Mouse (Mus musculus): Measurements from ENCODE around the gene Golga5. TPM values are rescaled to one million over a fixed set of nuclear protein-coding genes. Genes with fewer than 3 reads are reported as not detected.
"Not testable (repeated sequence)": the region's sequence is repeated elsewhere in the genome, so short reads cannot be mapped to it uniquely, and the experiment has no call there.

Gene Golga5
- total RNA-seq, 2 experiments from 2014 or later = 31.3 to 40.2 TPM

DNA sequence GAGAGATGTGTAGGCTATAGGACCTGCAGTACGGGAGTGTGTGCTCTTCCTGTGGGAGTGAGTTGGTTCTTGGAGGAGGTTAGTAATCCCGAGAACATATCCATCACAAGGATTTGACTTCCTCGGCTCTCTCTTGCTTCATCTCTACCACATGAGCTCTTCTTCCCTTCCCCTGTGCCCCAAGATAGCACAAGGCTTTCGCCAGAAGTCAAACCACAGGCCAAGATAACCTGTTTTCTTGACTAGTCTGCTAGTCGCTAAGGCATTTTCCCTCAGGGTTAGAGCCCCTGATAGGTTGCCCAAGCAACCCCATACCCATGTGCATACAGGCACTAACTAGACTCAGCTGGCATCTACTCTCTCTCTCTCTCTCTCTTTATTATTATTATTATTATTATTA, 25.3 kb upstream of the Golga5 start:
- DNase-seq (ENCODE audit: low spot score in 2 of 2) = no peak

DNA sequence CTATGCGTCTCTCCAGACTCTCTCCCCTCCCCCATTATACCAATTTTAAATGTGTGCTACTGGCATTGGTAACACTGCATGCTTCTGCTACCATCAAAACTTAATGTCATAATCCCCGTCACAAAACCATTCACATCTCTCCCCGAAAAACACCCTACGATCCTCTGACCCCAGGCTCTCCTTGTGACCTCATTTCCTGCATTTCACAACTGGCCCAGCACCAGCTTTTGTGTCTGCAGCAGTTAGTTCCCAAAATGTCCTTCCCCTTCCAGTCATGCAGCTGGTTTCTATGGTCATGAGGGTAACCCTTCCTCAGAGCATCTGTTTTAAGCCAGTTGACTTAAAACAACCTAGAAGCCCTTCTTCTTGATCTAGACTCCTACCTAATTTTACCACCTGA, 23.5 kb upstream of the Golga5 start:
- DNase-seq (ENCODE audit: low spot score in 2 of 2) = no peak

- DNase-seq (ENCODE audit: low spot score in 2 of 2) = no peak
These were observed 18.5 kb upstream of the Golga5 start for GRCm38 (mm10) chr12:102450437-102450836.

- no peak for DNase-seq (ENCODE audit: low spot score in 2 of 2)
These were observed 17.6 kb upstream of the Golga5 start for GRCm38 (mm10) chr12:102451126-102451851.

- no peak for DNase-seq (ENCODE audit: low spot score in 2 of 2)
These were observed 15.4 kb upstream of the Golga5 start for GRCm38 (mm10) chr12:102453581-102453980.

DNA sequence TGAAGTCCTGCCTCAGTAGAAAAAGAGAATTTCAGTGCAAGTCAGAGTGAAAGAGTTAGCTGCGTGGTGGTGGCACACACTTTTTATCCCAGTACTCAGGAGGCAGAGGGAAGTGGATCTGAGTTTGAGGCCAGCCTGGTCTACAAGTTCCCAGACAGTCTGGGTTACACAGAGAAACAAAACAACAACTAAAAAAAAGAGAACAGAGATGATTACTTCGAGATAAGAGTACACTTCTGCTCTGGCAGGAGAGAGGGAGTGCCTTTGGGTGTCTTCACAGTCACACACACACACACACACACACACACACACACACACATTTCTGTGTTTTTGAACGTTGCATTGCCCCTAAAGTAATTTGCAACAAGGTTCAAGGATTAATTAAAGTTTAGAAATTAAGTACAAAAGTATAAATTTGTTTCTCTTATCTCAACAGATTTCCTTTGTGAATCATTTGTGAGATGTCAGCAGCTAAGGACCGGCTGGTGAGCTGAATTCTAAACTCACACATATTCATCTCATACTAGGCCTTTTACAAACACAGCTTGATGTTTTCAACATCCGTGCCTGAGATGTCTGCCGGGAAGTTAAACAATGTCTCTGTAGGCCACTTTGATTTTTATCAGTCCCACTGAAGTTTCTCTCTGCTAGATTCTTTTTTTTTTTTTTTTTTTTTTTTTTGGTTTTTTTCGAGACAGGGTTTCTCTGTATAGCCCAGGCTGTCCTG, 12.3 kb upstream of the Golga5 start:
- no peak for DNase-seq (ENCODE audit: low spot score in 2 of 2)

GRCm38 (mm10) chr12:102460014-102460413, 8.9 kb upstream of the Golga5 start:
- no peak for DNase-seq (ENCODE audit: low spot score in 2 of 2)

GRCm38 (mm10) chr12:102461177-102461576, 7.8 kb upstream of the Golga5 start:
- DNase-seq (ENCODE audit: low spot score in 2 of 2) = no peak

- DNase-seq (ENCODE audit: low spot score in 2 of 2) = no peak
These were observed 4.3 kb upstream of the Golga5 start for GRCm38 (mm10) chr12:102464650-102465049.

DNA sequence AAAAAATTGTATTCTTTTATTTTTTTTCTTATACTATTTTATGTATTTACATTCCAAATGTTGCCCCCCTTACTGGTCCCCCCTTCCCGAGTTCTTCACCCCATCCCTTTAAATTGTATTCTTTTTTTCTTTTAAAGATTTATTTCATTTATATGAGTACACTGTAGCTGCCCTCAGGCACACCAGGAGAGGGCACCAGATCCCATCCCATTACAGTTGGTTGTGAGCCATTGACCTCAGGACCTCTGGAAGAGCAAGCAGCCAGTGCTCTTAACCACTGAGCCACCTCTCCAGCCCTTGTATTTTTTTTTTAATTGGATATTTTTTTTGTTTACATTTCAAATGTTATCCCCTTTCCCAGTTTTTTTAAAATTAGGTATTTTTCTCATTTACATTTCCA, 799 bp upstream of the Golga5 start:
- no peak for DNase-seq (ENCODE audit: low spot score in 2 of 2)

GRCm38 (mm10) chr12:102474411-102474810, 5.5 kb downstream of the Golga5 start:
- no peak for DNase-seq (ENCODE audit: low spot score in 2 of 2)

- no peak for DNase-seq (ENCODE audit: low spot score in 2 of 2)
These were observed 11.5 kb downstream of the Golga5 start for GRCm38 (mm10) chr12:102480481-102480880.

- DNase-seq (ENCODE audit: low spot score in 2 of 2) = no peak
These were observed 16.0 kb downstream of the Golga5 start for GRCm38 (mm10) chr12:102484946-102485345.

DNA sequence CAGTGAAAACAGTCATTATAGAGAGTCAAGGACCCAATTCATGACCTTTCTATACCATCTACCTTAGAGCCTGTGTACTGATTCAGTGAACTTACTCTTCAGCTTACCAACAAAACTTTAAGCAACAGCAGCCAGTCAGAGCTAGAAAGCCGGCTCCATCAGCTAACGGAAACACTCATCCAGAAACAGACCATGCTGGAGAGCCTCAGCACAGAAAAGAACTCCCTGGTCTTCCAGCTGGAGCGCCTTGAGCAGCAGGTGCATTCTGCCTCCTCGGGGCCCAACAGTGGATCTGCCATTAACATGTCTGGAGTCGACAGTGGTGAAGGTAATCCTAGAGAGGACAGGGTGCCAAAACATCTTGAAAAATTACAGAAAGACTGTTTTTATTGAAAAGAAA, 23.0 kb downstream of the Golga5 start:
- no peak for DNase-seq (ENCODE audit: low spot score in 2 of 2)

DNA sequence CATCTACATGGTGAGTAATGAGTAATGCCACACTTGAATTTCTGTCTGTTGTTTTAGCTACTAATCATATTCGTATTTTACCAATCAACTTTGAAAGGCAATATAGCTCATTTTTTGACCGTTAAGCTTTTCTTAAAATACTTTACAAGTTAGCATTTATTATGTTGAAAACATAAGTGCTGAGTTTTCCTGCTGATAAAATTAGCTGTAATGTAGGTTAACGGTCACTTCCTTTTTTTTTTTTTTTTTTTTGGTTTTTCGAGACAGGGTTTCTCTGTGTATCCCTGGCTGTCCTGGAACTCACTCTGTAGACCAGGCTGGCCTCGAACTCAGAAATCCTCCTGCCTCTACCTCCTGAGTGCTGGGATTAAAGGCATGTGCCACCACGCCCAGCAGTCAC, 26.8 kb downstream of the Golga5 start:
- not testable (repeated sequence) for DNase-seq (ENCODE audit: low spot score in 2 of 2)

DNA sequence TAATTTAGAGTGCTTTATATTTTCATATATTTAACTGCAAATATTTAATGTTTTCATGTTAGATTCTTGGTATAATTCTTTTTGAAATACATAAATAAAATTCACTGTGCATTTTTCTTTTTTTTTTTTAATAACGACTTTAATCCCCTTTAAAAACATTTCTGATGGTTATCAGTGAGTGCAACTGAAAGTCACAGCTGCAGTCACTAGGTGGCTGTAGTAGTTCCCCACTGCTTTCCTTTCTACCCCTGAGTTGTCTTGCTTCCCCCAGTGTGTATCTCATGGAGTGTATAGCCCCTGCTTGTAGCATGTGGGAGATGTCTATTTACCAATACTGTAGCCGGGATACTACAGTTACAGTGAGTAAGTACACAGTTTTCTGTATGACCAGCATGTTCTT, 29.0 kb downstream of the Golga5 start:
- DNase-seq (ENCODE audit: low spot score in 2 of 2) = no peak

DNA sequence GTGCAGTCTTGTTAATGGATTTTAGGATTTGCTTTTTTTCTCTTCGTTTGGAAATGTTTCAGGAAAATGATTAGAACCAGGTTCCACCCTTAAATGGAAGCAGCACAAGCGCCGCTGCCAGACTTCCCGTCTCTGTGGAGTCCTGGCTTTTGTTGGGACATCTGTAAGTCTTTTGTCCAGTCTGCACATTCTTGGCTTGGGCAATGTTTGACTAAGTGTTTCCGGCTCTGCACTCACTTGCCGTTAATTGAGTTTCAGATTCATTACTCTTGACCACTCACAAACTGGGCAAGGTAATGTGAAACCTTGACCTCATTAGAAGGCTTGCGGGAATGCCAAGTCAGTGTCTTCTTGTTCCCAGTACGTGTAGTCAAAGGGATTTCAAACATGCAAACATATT, 29.8 kb downstream of the Golga5 start:
- DNase-seq (ENCODE audit: low spot score in 2 of 2) = no peak

DNA sequence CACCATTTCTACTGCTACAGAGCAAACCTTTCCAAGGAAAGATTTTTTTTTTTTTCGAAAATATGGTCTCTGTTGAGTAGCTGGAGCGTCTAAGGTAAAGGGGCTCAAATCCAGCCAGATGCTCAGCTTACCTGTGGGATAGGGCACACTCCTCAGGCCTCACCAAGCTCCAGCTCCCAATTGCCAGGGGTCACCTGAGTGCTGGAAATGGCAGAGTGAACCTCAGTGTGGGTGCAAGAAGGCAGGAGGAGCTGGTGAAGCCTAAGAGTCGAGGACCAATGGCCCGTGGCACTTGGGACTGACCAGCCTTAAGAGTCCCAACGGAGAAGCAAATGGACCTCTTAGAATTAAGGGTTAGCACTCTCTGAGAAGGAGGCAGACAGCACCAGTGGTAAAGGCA, 30.3 kb downstream of the Golga5 start:
- no peak for DNase-seq (ENCODE audit: low spot score in 2 of 2)

- DNase-seq (ENCODE audit: low spot score in 2 of 2) = no peak
These were observed 30.8 kb downstream of the Golga5 start for GRCm38 (mm10) chr12:102499723-102500122.

GRCm38 (mm10) chr12:102501038-102501437, 32.1 kb downstream of the Golga5 start:
- DNase-seq (ENCODE audit: low spot score in 2 of 2) = no peak

DNA sequence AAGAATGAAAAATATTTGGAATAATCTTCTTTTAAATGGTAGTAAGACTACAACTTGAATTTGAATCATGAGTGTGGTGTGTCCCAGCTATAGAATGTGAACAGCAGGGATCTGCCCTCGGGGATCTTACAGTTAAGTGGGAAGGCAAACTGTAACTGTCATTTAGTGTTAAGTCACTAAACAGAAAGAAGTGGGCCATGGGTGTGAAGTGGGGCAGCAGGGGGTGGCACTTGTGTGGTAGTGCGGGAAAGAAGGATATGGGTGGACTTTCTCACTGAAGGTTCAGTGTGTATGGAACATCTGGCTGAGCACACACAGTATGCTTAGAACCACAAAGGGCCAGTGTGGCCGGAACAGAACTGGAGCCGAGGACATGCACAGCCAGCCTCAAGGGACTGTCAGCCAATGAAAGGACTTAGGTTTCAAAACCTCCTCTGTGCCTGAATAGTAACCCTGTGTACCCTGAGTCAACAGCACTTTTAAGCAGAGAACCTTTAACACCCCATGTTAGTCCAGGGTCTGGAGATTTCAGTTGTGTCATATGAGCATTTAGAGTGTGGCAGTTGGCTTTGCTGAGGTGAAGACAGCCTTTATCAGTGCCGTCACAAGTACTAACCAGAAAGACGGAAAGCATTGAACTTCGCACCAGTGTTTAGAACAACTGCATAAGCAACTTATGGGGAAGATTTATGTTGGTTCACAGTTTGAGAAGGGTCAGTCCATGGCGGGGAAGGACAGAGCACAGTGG, 33.1 kb downstream of the Golga5 start:
- DNase-seq (ENCODE audit: low spot score in 2 of 2) = no peak

DNA sequence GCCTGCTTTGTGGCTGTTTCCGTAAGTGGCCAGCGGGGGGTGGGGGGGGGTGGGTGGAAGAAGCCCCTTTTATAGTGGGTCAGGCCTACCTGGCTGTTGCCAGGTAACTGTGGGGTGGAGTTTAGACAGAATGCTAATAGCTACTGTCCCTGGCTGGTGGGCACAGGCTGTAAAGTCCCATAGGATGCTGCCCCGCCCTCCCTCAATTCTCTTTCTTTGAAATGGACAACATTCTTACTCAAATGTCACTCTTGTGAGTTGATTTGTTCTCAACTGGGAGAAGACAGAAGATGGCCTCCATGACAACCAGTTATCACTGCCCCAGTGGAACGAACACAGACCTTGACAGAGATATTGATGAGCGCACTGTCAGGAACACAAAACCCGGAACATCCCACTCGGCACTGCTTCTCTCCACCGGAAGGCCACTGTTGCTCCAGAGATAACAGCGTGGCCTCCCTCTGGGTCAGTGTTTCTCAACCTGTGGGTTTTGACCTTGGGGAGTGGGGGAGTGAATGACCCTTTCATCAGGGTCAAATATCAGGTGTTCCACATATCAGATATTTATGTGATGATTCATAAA, 36.3 kb downstream of the Golga5 start:
- DNase-seq (ENCODE audit: low spot score in 2 of 2) = no peak

All from adrenal gland, adult 18-20 months (tissue).